Mouse (Mus musculus) olfactory bulb, adult 2 months (tissue): ENCODE results near the gene Il17re.

Experiments
- CTCF ChIP-seq: fragments of 200-500 bp; IDR thresholded peaks from 2 replicates; pipeline ENCODE4 v1.5.1; 2012; ENCODE audit warnings: low read depth, mild to moderate bottlenecking, low read length, moderate library complexity; ENCODE audit not compliant: insufficient read depth
- POLR2A ChIP-seq: fragments of 200-500 bp; IDR thresholded peaks from 2 replicates; pipeline ENCODE4 v1.6.1; 2012; ENCODE audit warnings: mild to moderate bottlenecking, low read depth, low read length, moderate library complexity; ENCODE audit not compliant: insufficient read depth

GRCm38 (mm10) chr6:113424187-113424586 is 34.1 kb upstream of the Il17re start:
- no peak for TF ChIP-seq POLR2A
- no peak for TF ChIP-seq CTCF
